Comparison of ENCODE assay signal across 11 mouse cellular contexts in genomic region chr8:128528591-128529383, GRCm38 (mm10).
DNase-seq lines count a peak whose midpoint lies in the region; ATAC-seq and TF ChIP-seq lines count a peak whose summit lies in the region.
"Had no signal": no experiment of that assay in that cellular context is flagged by ENCODE, and none has a peak within 500 bp of the region (broad histone marks: within the 10 kb centered on the region; RNA-seq: fewer than 3 reads in every experiment).

No protein-coding gene starts in this region.

- peak; percentile 96 for ATAC-seq in forebrain, embryonic 15.5 days (replicated peaks)
- ATAC-seq in midbrain, embryonic 12.5 days (ENCODE audit: low FRiP score, low read depth), result peak; percentile 95
- no peak for ATAC-seq in erythroblast, adult 5-6 weeks (replicated peaks; ENCODE audit: low FRiP score, poor library complexity, severe bottlenecking)

- H3K27ac ChIP-seq in forebrain, embryonic 15.5 days (replicated peaks), result peak overlapping the region; percentile 89
- H3K27ac ChIP-seq in midbrain, embryonic 12.5 days (replicated peaks), result peak overlapping the region; percentile 84

- H3K27me3 ChIP-seq in forebrain, embryonic 15.5 days, result no peaks in the 10 kb centered on the region
- H3K27me3 ChIP-seq in midbrain, embryonic 12.5 days, result peaks cover 6% of the 10 kb centered on the region

- H3K4me1 ChIP-seq in forebrain, embryonic 15.5 days, result peaks cover 17% of the 10 kb centered on the region
- H3K4me1 ChIP-seq in midbrain, embryonic 12.5 days, result peaks cover 20% of the 10 kb centered on the region

- H3K36me3 ChIP-seq in forebrain, embryonic 15.5 days, result no peaks in the 10 kb centered on the region
- H3K36me3 ChIP-seq in midbrain, embryonic 12.5 days, result no peaks in the 10 kb centered on the region

- H3K9me3 ChIP-seq in forebrain, embryonic 15.5 days, result no peaks in the 10 kb centered on the region
- no peaks in the 10 kb centered on the region for H3K9me3 ChIP-seq in midbrain, embryonic 12.5 days

- no peak for TF ChIP-seq POLR2A in brain, embryonic 14.5 days (IDR thresholded peaks at IDR 0.05; ENCODE audit: borderline replicate concordance, extremely low read depth, insufficient read depth, insufficient read length, poor library complexity, severe bottlenecking)

- WGBS in forebrain, embryonic 15.5 days, result 1% methylated on average over 8 of the region's 8 CpGs
- WGBS in midbrain, embryonic 12.5 days, result 11% methylated on average over 8 of the region's 8 CpGs

- intact Hi-C loops in heart, postnatal 36 days (cut with DNase I), result no loop called here

- no peak overlapping the region; the same call in 1 of the 2 replicates for H3K9ac ChIP-seq in forebrain, embryonic 15.5 days (replicated peaks)
- no peak overlapping the region for H3K9ac ChIP-seq in midbrain, embryonic 12.5 days (replicated peaks)
- H3K9ac ChIP-seq: lung, embryonic 14.5 days had no signal

- H3K4me2 ChIP-seq in forebrain, embryonic 15.5 days (replicated peaks), result peak overlapping the region; percentile 19
- H3K4me2 ChIP-seq in midbrain, embryonic 12.5 days (replicated peaks), result peak overlapping the region; percentile 38
- H3K4me2 ChIP-seq: lung, embryonic 14.5 days had no signal

- H3K4me3 ChIP-seq in forebrain, embryonic 15.5 days, result no peak overlapping the region
- no peak overlapping the region for H3K4me3 ChIP-seq in midbrain, embryonic 12.5 days

- TF ChIP-seq CTCF in brain, embryonic 14.5 days (IDR thresholded peaks at IDR 0.05; ENCODE audit: borderline replicate concordance, extremely low read depth, insufficient read depth, insufficient read length), result no peak

- DNase-seq in CD4-positive helper T cell, adult 2 months (ENCODE audit: low read depth, low spot score), result peak; percentile 47
- peak; percentile 97 for DNase-seq in brain, embryonic 14.5 days (ENCODE audit: low read depth)
- DNase-seq in thymus, adult 18-20 months, result no peak
- DNase-seq in heart, postnatal 36 days, result no peak
- DNase-seq in right cerebral cortex, postnatal 25 days, result no peak
- DNase-seq: adrenal gland, postnatal 10 days; kidney, adult 18-20 months; lung, embryonic 14.5 days had no signal

Comparison
In these comparisons a context has a peak if more than half of its experiments do, and no peak if none do; other contexts are left out.
1. DNase-seq: peak in CD4-positive helper T cell, adult 2 months (single experiment) and brain, embryonic 14.5 days (single experiment); none in thymus, adult 18-20 months (0 of 2), heart, postnatal 36 days (0 of 2) and right cerebral cortex, postnatal 25 days (single experiment).